Mouse (Mus musculus): ENCODE data around the gene Man1c1. TPM values are rescaled to one million over a fixed set of nuclear protein-coding genes. Genes with fewer than 3 reads are reported as not detected.

Gene Man1c1
- polyA plus RNA-seq, 1 experiment, result 10.7 TPM

GRCm38 (mm10) chr4:134569831-134570230, 134.3 kb downstream of the Man1c1 start:
- TF ChIP-seq CTCF (IDR thresholded peaks at IDR 0.05; ENCODE audit: borderline replicate concordance, extremely low read depth, insufficient read depth, insufficient read length) (no peak), POLR2A (IDR thresholded peaks at IDR 0.05; ENCODE audit: borderline replicate concordance, extremely low read depth, insufficient read depth, insufficient read length, poor library complexity, severe bottlenecking) (no peak)
- no peak for DNase-seq (ENCODE audit: low read depth)

- TF ChIP-seq POLR2A (IDR thresholded peaks at IDR 0.05; ENCODE audit: borderline replicate concordance, extremely low read depth, insufficient read depth, insufficient read length, poor library complexity, severe bottlenecking) (no peak), CTCF (IDR thresholded peaks at IDR 0.05; ENCODE audit: borderline replicate concordance, extremely low read depth, insufficient read depth, insufficient read length) (peak; percentile 29; the same call in 1 of the 2 replicates)
- DNase-seq (ENCODE audit: low read depth), result no peak
These were observed 134.9 kb downstream of the Man1c1 start for GRCm38 (mm10) chr4:134569205-134569604.

- peak; percentile 93 for DNase-seq (ENCODE audit: low read depth)
- no peak for TF ChIP-seq POLR2A (IDR thresholded peaks at IDR 0.05; ENCODE audit: borderline replicate concordance, extremely low read depth, insufficient read depth, insufficient read length, poor library complexity, severe bottlenecking)
- TF ChIP-seq CTCF (IDR thresholded peaks at IDR 0.05; ENCODE audit: borderline replicate concordance, extremely low read depth, insufficient read depth, insufficient read length), result no peak
These were observed 136.5 kb downstream of the Man1c1 start for GRCm38 (mm10) chr4:134567377-134568226.

- no peak for DNase-seq (ENCODE audit: low read depth)
- TF ChIP-seq POLR2A (IDR thresholded peaks at IDR 0.05; ENCODE audit: borderline replicate concordance, extremely low read depth, insufficient read depth, insufficient read length, poor library complexity, severe bottlenecking), result no peak
- TF ChIP-seq CTCF (IDR thresholded peaks at IDR 0.05; ENCODE audit: borderline replicate concordance, extremely low read depth, insufficient read depth, insufficient read length), result no peak
These were observed 140.0 kb downstream of the Man1c1 start for GRCm38 (mm10) chr4:134564093-134564492.

- no peak for DNase-seq (ENCODE audit: low read depth)
- TF ChIP-seq POLR2A (IDR thresholded peaks at IDR 0.05; ENCODE audit: borderline replicate concordance, extremely low read depth, insufficient read depth, insufficient read length, poor library complexity, severe bottlenecking) (no peak), CTCF (IDR thresholded peaks at IDR 0.05; ENCODE audit: borderline replicate concordance, extremely low read depth, insufficient read depth, insufficient read length) (no peak)
These were observed 140.5 kb downstream of the Man1c1 start for GRCm38 (mm10) chr4:134563624-134564023.

GRCm38 (mm10) chr4:134562014-134562413, 142.1 kb downstream of the Man1c1 start:
- DNase-seq (ENCODE audit: low read depth), result no peak
- no peak for TF ChIP-seq CTCF (IDR thresholded peaks at IDR 0.05; ENCODE audit: borderline replicate concordance, extremely low read depth, insufficient read depth, insufficient read length)
- no peak for TF ChIP-seq POLR2A (IDR thresholded peaks at IDR 0.05; ENCODE audit: borderline replicate concordance, extremely low read depth, insufficient read depth, insufficient read length, poor library complexity, severe bottlenecking)

- DNase-seq (ENCODE audit: low read depth), result no peak
- TF ChIP-seq CTCF (IDR thresholded peaks at IDR 0.05; ENCODE audit: borderline replicate concordance, extremely low read depth, insufficient read depth, insufficient read length), result no peak
- no peak for TF ChIP-seq POLR2A (IDR thresholded peaks at IDR 0.05; ENCODE audit: borderline replicate concordance, extremely low read depth, insufficient read depth, insufficient read length, poor library complexity, severe bottlenecking)
These were observed 143.4 kb downstream of the Man1c1 start for GRCm38 (mm10) chr4:134560699-134561098.

GRCm38 (mm10) chr4:134559154-134559553, 144.9 kb downstream of the Man1c1 start:
- DNase-seq (ENCODE audit: low read depth), result no peak
- TF ChIP-seq POLR2A (IDR thresholded peaks at IDR 0.05; ENCODE audit: borderline replicate concordance, extremely low read depth, insufficient read depth, insufficient read length, poor library complexity, severe bottlenecking) (no peak), CTCF (IDR thresholded peaks at IDR 0.05; ENCODE audit: borderline replicate concordance, extremely low read depth, insufficient read depth, insufficient read length) (no peak)

GRCm38 (mm10) chr4:134558570-134559113, 145.4 kb downstream of the Man1c1 start:
- no peak for DNase-seq (ENCODE audit: low read depth)
- no peak for TF ChIP-seq POLR2A (IDR thresholded peaks at IDR 0.05; ENCODE audit: borderline replicate concordance, extremely low read depth, insufficient read depth, insufficient read length, poor library complexity, severe bottlenecking)
- no peak for TF ChIP-seq CTCF (IDR thresholded peaks at IDR 0.05; ENCODE audit: borderline replicate concordance, extremely low read depth, insufficient read depth, insufficient read length)

GRCm38 (mm10) chr4:134557626-134558249, 146.4 kb downstream of the Man1c1 start:
- 0 out of 2 replicates have a peak, but pooled peaks have one; percentile 4 for TF ChIP-seq CTCF (IDR thresholded peaks at IDR 0.05; ENCODE audit: borderline replicate concordance, extremely low read depth, insufficient read depth, insufficient read length)
- no peak for TF ChIP-seq POLR2A (IDR thresholded peaks at IDR 0.05; ENCODE audit: borderline replicate concordance, extremely low read depth, insufficient read depth, insufficient read length, poor library complexity, severe bottlenecking)
- no peak for DNase-seq (ENCODE audit: low read depth)

- DNase-seq (ENCODE audit: low read depth), result peak; percentile 60
- TF ChIP-seq CTCF (IDR thresholded peaks at IDR 0.05; ENCODE audit: borderline replicate concordance, extremely low read depth, insufficient read depth, insufficient read length), result peak; percentile 51
- TF ChIP-seq POLR2A (IDR thresholded peaks at IDR 0.05; ENCODE audit: borderline replicate concordance, extremely low read depth, insufficient read depth, insufficient read length, poor library complexity, severe bottlenecking), result no peak
These were observed 148.0 kb downstream of the Man1c1 start for GRCm38 (mm10) chr4:134555956-134556580.

Measured in brain, embryonic 14.5 days (tissue).